ENCODE assay signal across 26 mouse cellular contexts in the genomic region with DNA sequence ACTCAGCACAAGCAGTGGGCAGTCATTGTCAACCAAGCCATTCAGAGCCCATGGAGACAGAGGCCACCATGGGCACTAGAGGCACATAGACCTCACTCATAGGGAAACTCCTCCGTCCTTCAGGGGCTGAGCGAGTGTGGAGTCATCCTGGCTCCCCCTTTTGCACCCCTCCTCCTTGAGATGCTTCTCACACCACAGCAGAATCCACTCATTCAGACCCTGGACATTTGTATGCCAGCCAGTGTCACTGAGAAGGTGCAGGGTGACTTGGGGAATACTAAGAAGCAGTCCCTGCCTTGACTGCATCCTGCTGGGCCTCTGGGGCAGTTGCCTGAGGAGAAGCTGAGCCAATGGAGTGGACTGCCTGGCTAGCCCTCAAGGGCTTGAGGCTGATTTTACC.
DNase-seq lines count a peak whose midpoint lies in the region; ATAC-seq and TF ChIP-seq lines count a peak whose summit lies in the region.
"Had no signal": no experiment of that assay in that cellular context is flagged by ENCODE, and none has a peak within 500 bp of the region (broad histone marks: within the 10 kb centered on the region; RNA-seq: fewer than 3 reads in every experiment).

No protein-coding gene starts in this region.

- H3K9me3 ChIP-seq in midbrain, embryonic 16.5 days (replicated peaks; ENCODE audit: control insufficient read depth, low read length, poor library complexity, severe bottlenecking): no peaks in the 10 kb centered on the region
- H3K9me3 ChIP-seq in midbrain, embryonic 11.5 days (ENCODE audit: control insufficient read depth, low read length): no peaks in the 10 kb centered on the region
- H3K9me3 ChIP-seq in midbrain, postnatal 0 days (ENCODE audit: low read length): no peaks in the 10 kb centered on the region
- H3K9me3 ChIP-seq: embryonic facial prominence, embryonic 10.5 days; heart, embryonic 10.5 days; intestine, embryonic 15.5 days; limb, embryonic 15.5 days; neural tube, embryonic 12.5 days had no signal

- no peak overlapping the region for H3K4me3 ChIP-seq in midbrain, embryonic 16.5 days (ENCODE audit: low read depth, low read length)
- no peak overlapping the region for H3K4me3 ChIP-seq in midbrain, embryonic 11.5 days (ENCODE audit: low read depth, low read length)
- no peak overlapping the region for H3K4me3 ChIP-seq in midbrain, postnatal 0 days (ENCODE audit: low read depth, low read length)
- H3K4me3 ChIP-seq: embryonic facial prominence, embryonic 10.5 days; heart, embryonic 10.5 days; intestine, embryonic 15.5 days; limb, embryonic 15.5 days; megakaryocyte, embryonic 14.5 days; neural tube, embryonic 12.5 days had no signal

- H3K36me3 ChIP-seq in midbrain, embryonic 16.5 days (ENCODE audit: control insufficient read depth, insufficient read depth, low read length): no peaks in the 10 kb centered on the region
- no peaks in the 10 kb centered on the region for H3K36me3 ChIP-seq in midbrain, embryonic 11.5 days (ENCODE audit: control insufficient read depth, insufficient read depth, low read length)
- no peaks in the 10 kb centered on the region for H3K36me3 ChIP-seq in midbrain, postnatal 0 days (ENCODE audit: insufficient read depth, low read length)
- H3K36me3 ChIP-seq: embryonic facial prominence, embryonic 10.5 days; heart, embryonic 10.5 days; intestine, embryonic 15.5 days; limb, embryonic 15.5 days; neural tube, embryonic 12.5 days had no signal

- no peak overlapping the region for H3K27ac ChIP-seq in midbrain, embryonic 16.5 days (ENCODE audit: low read length)
- no peak overlapping the region for H3K27ac ChIP-seq in midbrain, embryonic 11.5 days (ENCODE audit: low read depth, low read length)
- no peak overlapping the region for H3K27ac ChIP-seq in midbrain, postnatal 0 days (ENCODE audit: low read depth, low read length)
- H3K27ac ChIP-seq: embryonic facial prominence, embryonic 10.5 days; heart, embryonic 10.5 days; intestine, embryonic 15.5 days; limb, embryonic 15.5 days; liver, embryonic 14.5 days; neural tube, embryonic 12.5 days; stomach, postnatal 0 days had no signal

- H3K9ac ChIP-seq in midbrain, embryonic 16.5 days (ENCODE audit: low read depth, low read length): no peak overlapping the region
- no peak overlapping the region for H3K9ac ChIP-seq in midbrain, embryonic 11.5 days (ENCODE audit: low read length)
- no peak overlapping the region for H3K9ac ChIP-seq in midbrain, postnatal 0 days (replicated peaks; ENCODE audit: low read length, poor library complexity, severe bottlenecking)
- H3K9ac ChIP-seq: intestine, embryonic 15.5 days; limb, embryonic 15.5 days; liver, embryonic 14.5 days; lung, embryonic 14.5 days; neural tube, embryonic 12.5 days had no signal

- no peaks in the 10 kb centered on the region for H3K27me3 ChIP-seq in midbrain, embryonic 16.5 days (ENCODE audit: control insufficient read depth, insufficient read depth, low read depth, low read length)
- no peaks in the 10 kb centered on the region for H3K27me3 ChIP-seq in midbrain, embryonic 11.5 days (ENCODE audit: control insufficient read depth, insufficient read depth, low read length)
- no peaks in the 10 kb centered on the region for H3K27me3 ChIP-seq in midbrain, postnatal 0 days (ENCODE audit: insufficient read depth, low read length)
- H3K27me3 ChIP-seq: intestine, embryonic 15.5 days; limb, embryonic 15.5 days; megakaryocyte, embryonic 14.5 days; neural tube, embryonic 12.5 days had no signal

- 78% methylated on average over 2 of the region's 2 CpGs for WGBS in midbrain, embryonic 16.5 days
- WGBS in midbrain, embryonic 11.5 days: 67% methylated on average over 2 of the region's 2 CpGs
- WGBS in midbrain, postnatal 0 days: 76% methylated on average over 2 of the region's 2 CpGs

- TF ChIP-seq CTCF in midbrain, postnatal 0 days (IDR thresholded peaks at IDR 0.05): no peak

- H3K4me1 ChIP-seq in midbrain, embryonic 16.5 days (ENCODE audit: control insufficient read depth, insufficient read depth, low read length): 0 out of 2 replicates have a peak, but pooled peaks cover 3% of the 10 kb centered on the region
- no peaks in the 10 kb centered on the region for H3K4me1 ChIP-seq in midbrain, embryonic 11.5 days (ENCODE audit: control insufficient read depth, insufficient read depth, low read length)
- H3K4me1 ChIP-seq in midbrain, postnatal 0 days (ENCODE audit: insufficient read depth, low read length): no peaks in the 10 kb centered on the region
- H3K4me1 ChIP-seq: intestine, embryonic 15.5 days; neural tube, embryonic 12.5 days had no signal

- no peak overlapping the region for H3K4me2 ChIP-seq in midbrain, embryonic 16.5 days (ENCODE audit: low read length)
- H3K4me2 ChIP-seq in midbrain, embryonic 11.5 days: no peak overlapping the region
- H3K4me2 ChIP-seq in midbrain, postnatal 0 days (ENCODE audit: low read depth, low read length, poor library complexity, severe bottlenecking): no peak overlapping the region
- H3K4me2 ChIP-seq: intestine, embryonic 15.5 days; limb, embryonic 15.5 days; lung, embryonic 14.5 days; neural tube, embryonic 12.5 days had no signal

- ATAC-seq in midbrain, embryonic 16.5 days: peak; percentile 46
- ATAC-seq in midbrain, embryonic 11.5 days (ENCODE audit: low FRiP score): no peak
- peak; percentile 74 for ATAC-seq in midbrain, postnatal 0 days (ENCODE audit: low FRiP score)
- ATAC-seq: forebrain, embryonic 16.5 days; intestine, embryonic 15.5 days had no signal

- DNase-seq in frontal cortex, postnatal 10 days (ENCODE audit: low spot score in 2 of 2): peak; percentile 36 to 69
- DNase-seq in frontal cortex, postnatal 25 days (ENCODE audit: low spot score in 2 of 2): no peak
- peak; percentile 70 for DNase-seq in layer of hippocampus, adult 9-11 months
- no peak for DNase-seq in layer of hippocampus, postnatal 25 days (ENCODE audit: extremely low spot score in 1 of 2, low spot score in 1 of 2)
- DNase-seq in midbrain, embryonic 11.5 days (ENCODE audit: low spot score, missing footprints): no peak
- peak; percentile 72 for DNase-seq in midbrain, postnatal 0 days (ENCODE audit: low spot score)
- no peak for DNase-seq in kidney, adult 18-20 months
- DNase-seq: adrenal gland, postnatal 25 days; gastrocnemius, postnatal 10 days; heart, postnatal 4 days; kidney, adult 9 months; kidney, postnatal 14 days; lung, embryonic 14.5 days; right cerebral cortex, adult 18-20 months; thymus, adult 2 months; thymus, postnatal 4 days had no signal

Comparison
In these comparisons a context has a peak if more than half of its experiments do, and no peak if none do; other contexts are left out.
1. DNase-seq: peak in frontal cortex, postnatal 10 days (2 of 2), layer of hippocampus, adult 9-11 months (single experiment) and midbrain, postnatal 0 days (single experiment); none in frontal cortex, postnatal 25 days (0 of 2), layer of hippocampus, postnatal 25 days (0 of 2), midbrain, embryonic 11.5 days (single experiment) and kidney, adult 18-20 months (single experiment).